28 mouse cellular contexts compared by ENCODE assay signal in genomic region chr8:35061048-35061447, GRCm38 (mm10).
"Had no signal": no experiment of that assay in that cellular context is flagged by ENCODE, and none has a peak within 500 bp of the region (broad histone marks: within the 10 kb centered on the region; RNA-seq: fewer than 3 reads in every experiment).

No protein-coding gene starts in this region.

- H3K27ac ChIP-seq: embryonic facial prominence, embryonic 10.5 days; embryonic facial prominence, embryonic 12.5 days; embryonic facial prominence, embryonic 13.5 days; embryonic facial prominence, embryonic 15.5 days; forebrain, embryonic 10.5 days; forebrain, embryonic 12.5 days; forebrain, embryonic 13.5 days; forebrain, embryonic 15.5 days; gastrocnemius, adult 2 months; heart, adult 2 months had no signal

- H3K36me3 ChIP-seq: embryonic facial prominence, embryonic 10.5 days; embryonic facial prominence, embryonic 12.5 days; embryonic facial prominence, embryonic 13.5 days; embryonic facial prominence, embryonic 15.5 days; forebrain, embryonic 10.5 days; forebrain, embryonic 12.5 days; forebrain, embryonic 15.5 days had no signal

- H3K9ac ChIP-seq: embryonic facial prominence, embryonic 12.5 days; embryonic facial prominence, embryonic 13.5 days; embryonic facial prominence, embryonic 15.5 days; forebrain, embryonic 12.5 days; forebrain, embryonic 13.5 days; forebrain, embryonic 15.5 days; forebrain, postnatal 0 days had no signal

- H3K27me3 ChIP-seq: embryonic facial prominence, embryonic 12.5 days; embryonic facial prominence, embryonic 13.5 days; embryonic facial prominence, embryonic 15.5 days; forebrain, embryonic 12.5 days; forebrain, embryonic 13.5 days; forebrain, embryonic 15.5 days had no signal

- H3K4me2 ChIP-seq: embryonic facial prominence, embryonic 12.5 days; embryonic facial prominence, embryonic 13.5 days; embryonic facial prominence, embryonic 15.5 days; forebrain, embryonic 12.5 days; forebrain, embryonic 13.5 days; forebrain, embryonic 15.5 days had no signal

- H3K4me1 ChIP-seq: embryonic facial prominence, embryonic 10.5 days; embryonic facial prominence, embryonic 12.5 days; embryonic facial prominence, embryonic 15.5 days; forebrain, embryonic 10.5 days; forebrain, embryonic 12.5 days; forebrain, embryonic 13.5 days; forebrain, embryonic 15.5 days had no signal

- ATAC-seq: forebrain, embryonic 13.5 days; forebrain, embryonic 14.5 days; forebrain, embryonic 15.5 days; forebrain, embryonic 16.5 days; forebrain, postnatal 0 days had no signal

- H3K4me3 ChIP-seq: embryonic facial prominence, embryonic 10.5 days; embryonic facial prominence, embryonic 12.5 days; embryonic facial prominence, embryonic 13.5 days; embryonic facial prominence, embryonic 15.5 days; erythroblast, embryonic 14.5 days; forebrain, embryonic 10.5 days; forebrain, embryonic 12.5 days; forebrain, embryonic 13.5 days; forebrain, embryonic 15.5 days; gastrocnemius, adult 2 months; heart, adult 2 months had no signal

- DNase-seq: cerebellum, adult 2 months; cerebellum, adult 8-10 months; cerebellum, adult 9-10 months; cerebellum, adult 9-11 months; cerebellum, postnatal 10 days; cerebellum, postnatal 14 days; cerebellum, postnatal 25 days; cerebellum, postnatal 36 days; embryo, embryonic 11 days; forebrain, postnatal 0 days; gastrocnemius, adult 2 months; gastrocnemius, postnatal 10 days; gastrocnemius, postnatal 14 days; gastrocnemius, postnatal 25 days; gastrocnemius, postnatal 36 days; heart, adult 18-20 months; heart, adult 2 months had no signal

- H3K9me3 ChIP-seq: embryonic facial prominence, embryonic 10.5 days; embryonic facial prominence, embryonic 12.5 days; embryonic facial prominence, embryonic 15.5 days; forebrain, embryonic 10.5 days; forebrain, embryonic 12.5 days; forebrain, embryonic 13.5 days; forebrain, embryonic 15.5 days had no signal
